In the genomic region with DNA sequence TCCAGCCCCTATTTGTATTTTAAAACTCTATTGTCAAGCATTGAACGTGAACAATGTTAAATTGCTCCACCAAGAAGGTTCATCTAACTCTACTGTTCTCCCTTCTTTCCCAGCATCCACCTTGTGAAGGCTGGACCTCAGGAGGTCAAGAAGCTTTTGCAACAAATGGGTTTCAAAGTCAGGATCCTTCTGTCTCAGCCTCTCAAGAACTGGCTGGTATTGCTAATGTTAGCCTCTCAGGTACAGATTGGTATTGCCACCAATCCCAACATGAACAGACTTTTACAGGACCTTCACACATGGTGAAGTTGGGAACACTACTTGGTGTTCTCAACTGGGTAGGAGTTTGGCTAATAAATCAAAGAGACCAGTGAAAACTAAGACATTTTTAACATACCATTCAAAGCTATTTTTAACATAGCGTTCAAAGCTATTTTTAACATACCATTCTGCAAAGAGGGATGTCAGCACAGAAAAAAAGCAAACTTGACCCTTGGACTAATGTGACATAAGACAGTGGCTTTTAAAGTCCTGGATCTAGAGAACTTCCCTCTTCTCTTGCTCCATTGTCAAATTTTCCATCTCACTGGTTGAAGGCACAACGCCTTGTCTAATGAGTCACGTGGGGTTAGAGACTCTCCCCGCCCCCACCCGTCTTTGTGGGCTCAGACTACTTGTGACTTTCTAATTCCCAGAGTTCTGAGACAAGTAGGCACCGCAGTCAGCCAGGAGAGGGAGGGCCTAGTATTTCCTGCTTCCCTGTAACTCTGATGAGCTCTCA, we compare ENCODE assay signal across 12 mouse cellular contexts. TPM values are rescaled to one million over a fixed set of nuclear protein-coding genes. Genes with fewer than 3 reads are reported as not detected.
DNase-seq lines count a peak whose midpoint lies in the region; ATAC-seq and TF ChIP-seq lines count a peak whose summit lies in the region.
"Had no signal": no experiment of that assay in that cellular context is flagged by ENCODE, and none has a peak within 500 bp of the region (broad histone marks: within the 10 kb centered on the region; RNA-seq: fewer than 3 reads in every experiment).

No protein-coding gene starts in this region.

- TF ChIP-seq EP300 in heart, adult 2 months (IDR thresholded peaks at IDR 0.05; ENCODE audit: insufficient read depth, low read depth, low read length) = no peak
- TF ChIP-seq EP300 in lung, postnatal 0 days (IDR thresholded peaks at IDR 0.05) = peak; percentile 56; the same call in 1 of the 2 replicates

- H3K27ac ChIP-seq in heart, adult 2 months = no peak overlapping the region
- no peak overlapping the region for H3K27ac ChIP-seq in midbrain, embryonic 11.5 days (ENCODE audit: low read depth, low read length)
- H3K27ac ChIP-seq in midbrain, embryonic 15.5 days = no peak overlapping the region
- peak overlapping the region; percentile 57; the same call in 1 of the 2 replicates for H3K27ac ChIP-seq in lung, postnatal 0 days (ENCODE audit: low read length)
- H3K27ac ChIP-seq: liver, embryonic 12.5 days had no signal

- no peak overlapping the region for H3K4me2 ChIP-seq in midbrain, embryonic 11.5 days
- no peak overlapping the region for H3K4me2 ChIP-seq in midbrain, embryonic 15.5 days
- no peak overlapping the region for H3K4me2 ChIP-seq in lung, postnatal 0 days (replicated peaks; ENCODE audit: low read depth, low read length)
- H3K4me2 ChIP-seq: liver, embryonic 12.5 days had no signal

- H3K4me1 ChIP-seq in heart, adult 2 months (ENCODE audit: control insufficient read depth, insufficient read depth, low read length) = peaks cover 2% of the 10 kb centered on the region; the same call in 1 of the 2 replicates
- H3K4me1 ChIP-seq in midbrain, embryonic 11.5 days (ENCODE audit: control insufficient read depth, insufficient read depth, low read length) = peaks cover 37% of the 10 kb centered on the region
- H3K4me1 ChIP-seq in midbrain, embryonic 15.5 days = peaks cover 22% of the 10 kb centered on the region
- peaks cover 5% of the 10 kb centered on the region; the same call in 1 of the 2 replicates for H3K4me1 ChIP-seq in lung, postnatal 0 days (ENCODE audit: insufficient read depth, low read depth, low read length)

- H3K4me3 ChIP-seq in heart, adult 2 months = no peak overlapping the region
- H3K4me3 ChIP-seq in midbrain, embryonic 11.5 days (ENCODE audit: low read depth, low read length) = no peak overlapping the region
- no peak overlapping the region for H3K4me3 ChIP-seq in midbrain, embryonic 15.5 days
- H3K4me3 ChIP-seq in lung, postnatal 0 days (ENCODE audit: low read depth, low read length) = no peak overlapping the region
- H3K4me3 ChIP-seq: liver, embryonic 12.5 days had no signal

- H3K9ac ChIP-seq in heart, adult 2 months (ENCODE audit: low read depth, low read length) = no peak overlapping the region
- H3K9ac ChIP-seq in midbrain, embryonic 11.5 days (ENCODE audit: low read length) = no peak overlapping the region
- H3K9ac ChIP-seq in midbrain, embryonic 15.5 days = no peak overlapping the region
- no peak overlapping the region for H3K9ac ChIP-seq in lung, postnatal 0 days (replicated peaks; ENCODE audit: low read depth)
- H3K9ac ChIP-seq: liver, embryonic 12.5 days had no signal

- peaks cover 2% of the 10 kb centered on the region; the same call in 1 of the 2 replicates for H3K36me3 ChIP-seq in heart, adult 2 months (ENCODE audit: control insufficient read depth, insufficient read depth, low read length)
- H3K36me3 ChIP-seq in midbrain, embryonic 11.5 days (ENCODE audit: control insufficient read depth, insufficient read depth, low read length) = no peaks in the 10 kb centered on the region
- H3K36me3 ChIP-seq in midbrain, embryonic 15.5 days (replicated peaks) = no peaks in the 10 kb centered on the region
- no peaks in the 10 kb centered on the region for H3K36me3 ChIP-seq in lung, postnatal 0 days (ENCODE audit: insufficient read depth, low read length)
- H3K36me3 ChIP-seq: liver, embryonic 12.5 days had no signal

- no peaks in the 10 kb centered on the region for H3K27me3 ChIP-seq in heart, adult 2 months (ENCODE audit: control insufficient read depth, insufficient read depth, low read length)
- no peaks in the 10 kb centered on the region for H3K27me3 ChIP-seq in midbrain, embryonic 11.5 days (ENCODE audit: control insufficient read depth, insufficient read depth, low read length)
- H3K27me3 ChIP-seq in midbrain, embryonic 15.5 days (replicated peaks) = no peaks in the 10 kb centered on the region
- H3K27me3 ChIP-seq in lung, postnatal 0 days (replicated peaks; ENCODE audit: insufficient read depth, low read length) = no peaks in the 10 kb centered on the region
- H3K27me3 ChIP-seq: liver, embryonic 12.5 days had no signal

- ATAC-seq in midbrain, embryonic 11.5 days (ENCODE audit: low FRiP score) = no peak
- no peak for ATAC-seq in midbrain, embryonic 15.5 days (replicated peaks)
- peak; percentile 88 for ATAC-seq in lung, postnatal 0 days
- ATAC-seq: liver, embryonic 12.5 days had no signal

- no peak for TF ChIP-seq CTCF in heart, adult 2 months (IDR thresholded peaks at IDR 0.05)
- 0 out of 2 replicates have a peak, but pooled peaks have one; percentile 12 for TF ChIP-seq CTCF in lung, postnatal 0 days (IDR thresholded peaks at IDR 0.05)

- intact Hi-C loops in heart, adult 2 months (cut with DNase I) = loop anchor here (5.0 kb wide), 1 partner anchor 43 kb away; no protein-coding TSS in a partner anchor

- no peak for TF ChIP-seq POLR2A in heart, adult 2 months (IDR thresholded peaks at IDR 0.05; ENCODE audit: insufficient read depth, low read depth, low read length)

- H3K9me3 ChIP-seq in midbrain, embryonic 11.5 days (ENCODE audit: control insufficient read depth, low read length) = no peaks in the 10 kb centered on the region
- no peaks in the 10 kb centered on the region for H3K9me3 ChIP-seq in midbrain, embryonic 15.5 days
- no peaks in the 10 kb centered on the region for H3K9me3 ChIP-seq in lung, postnatal 0 days (ENCODE audit: low read length)
- H3K9me3 ChIP-seq: liver, embryonic 12.5 days had no signal

- WGBS in heart, adult 2 months = 24% methylated on average over 7 of the region's 7 CpGs
- 30% methylated on average over 7 of the region's 7 CpGs for WGBS in midbrain, embryonic 11.5 days
- 36% methylated on average over 7 of the region's 7 CpGs for WGBS in midbrain, embryonic 15.5 days
- WGBS in lung, postnatal 0 days = 33% methylated on average over 7 of the region's 7 CpGs

- no peaks in the 10 kb centered on the region for H3K79me2 ChIP-seq in heart, adult 2 months (replicated peaks; ENCODE audit: control insufficient read depth, insufficient read depth, low read length)

- peak; percentile 26 to 28 for DNase-seq in heart, adult 18-20 months
- DNase-seq in heart, adult 2 months = no peak
- peak; percentile 81 for DNase-seq in midbrain, embryonic 11.5 days (ENCODE audit: low spot score, missing footprints)
- DNase-seq in lung, postnatal 0 days (ENCODE audit: low spot score) = peak; percentile 86
- DNase-seq in ovary, postnatal 10 days (ENCODE audit: low spot score) = no peak
- DNase-seq in testis, postnatal 14 days (ENCODE audit: low spot score) = no peak
- no peak for DNase-seq in neural tube, embryonic 10.5 days (ENCODE audit: extremely low spot score, low spot score)
- DNase-seq: adrenal gland, adult 2 months; cerebellum, postnatal 14 days; right cerebral cortex, postnatal 14 days had no signal

RNA-seq across cellular contexts. Expression of gene Tal2, which starts 19.6 kb away (rescaled TPM):
- under 1 TPM in 1 of 2 experiments, not detected in 1; 0.15 TPM for total RNA-seq in heart, adult 18-20 months (2021)
- total RNA-seq in heart, adult 2 months (2021) = under 1 TPM in 1 of 2 experiments, not detected in 1; 0.16 TPM
- 0.04 and 0.06 TPM in 2 replicates for polyA plus RNA-seq in heart, adult 2 months (2012; rRNA removed)
- 44.9 and 45.9 TPM in 2 replicates for polyA plus RNA-seq in midbrain, embryonic 11.5 days (2014; fragmentation: Nextera tagmentation; extraction: Ambion mirVana)
- polyA plus RNA-seq in midbrain, embryonic 15.5 days (2015; fragmentation: Nextera tagmentation; extraction: Ambion mirVana) = 5.2 and 6.2 TPM in 2 replicates
- polyA plus RNA-seq in lung, postnatal 0 days (2015; fragmentation: Nextera tagmentation; extraction: Ambion mirVana) = 0.07 and 0.13 TPM in 2 replicates
- total RNA-seq: adrenal gland, adult 2 months had no signal
- polyA plus RNA-seq: adrenal gland, adult 2 months; liver, embryonic 12.5 days had no signal

RNA-seq across cellular contexts. Expression of gene Tmem38b, which starts 26.8 kb away (rescaled TPM):
- total RNA-seq in heart, adult 18-20 months (2021) = 10 to 100 TPM; 21.8 to 23.4 TPM
- 10 to 100 TPM; 23.7 to 29.0 TPM for total RNA-seq in heart, adult 2 months (2021)
- polyA plus RNA-seq in heart, adult 2 months (2012; rRNA removed) = 5.9 and 10.5 TPM in 2 replicates
- polyA plus RNA-seq in midbrain, embryonic 11.5 days (2014; fragmentation: Nextera tagmentation; extraction: Ambion mirVana) = 13.0 and 13.5 TPM in 2 replicates
- 7.4 and 7.7 TPM in 2 replicates for polyA plus RNA-seq in midbrain, embryonic 15.5 days (2015; fragmentation: Nextera tagmentation; extraction: Ambion mirVana)
- polyA plus RNA-seq in lung, postnatal 0 days (2015; fragmentation: Nextera tagmentation; extraction: Ambion mirVana) = 20.0 and 21.4 TPM in 2 replicates

Comparison
In these comparisons a context has a peak if more than half of its experiments do, and no peak if none do; other contexts are left out.
1. DNase-seq: peak in heart, adult 18-20 months (2 of 2), midbrain, embryonic 11.5 days (single experiment) and lung, postnatal 0 days (single experiment); none in heart, adult 2 months (0 of 2), ovary, postnatal 10 days (single experiment), testis, postnatal 14 days (single experiment) and neural tube, embryonic 10.5 days (single experiment).